Mouse (Mus musculus): ENCODE data around the gene Rars.

Rars gene

GRCm38 (mm10) chr11:35769746-35770437 is 64.4 kb downstream of the Rars start:
- DNase-seq (ENCODE audit: low read depth, low spot score) = peak; percentile 65

GRCm38 (mm10) chr11:35769188-35769745 is 65.0 kb downstream of the Rars start, which contains the start of gene Pank3:
Pank3 (plus strand) TSS chr11:35769484.
- peak; percentile 99 for DNase-seq (ENCODE audit: low read depth, low spot score)

GRCm38 (mm10) chr11:35766845-35767244 is 67.5 kb downstream of the Rars start:
- DNase-seq (ENCODE audit: low read depth, low spot score) = peak; percentile 51

DNA sequence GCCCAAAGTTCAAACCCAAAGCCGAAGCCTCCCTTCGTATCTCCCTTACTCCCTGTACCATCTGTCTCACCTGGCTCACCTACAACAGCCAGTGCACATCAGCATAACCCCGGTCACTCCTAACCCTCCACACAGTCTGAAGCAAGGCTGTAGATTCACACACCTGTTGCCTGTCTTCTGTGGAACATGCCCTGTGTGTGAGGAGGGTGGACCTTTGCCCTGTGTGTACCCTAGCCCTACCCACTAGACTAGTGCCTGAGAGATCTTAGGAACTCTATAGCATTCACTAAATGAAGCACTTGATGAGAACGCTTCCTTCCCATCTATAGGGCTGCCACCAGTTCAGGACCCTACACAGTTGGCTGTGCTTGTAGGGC is 73.7 kb downstream of the Rars start:
- no peak for DNase-seq (ENCODE audit: low read depth, low spot score)

GRCm38 (mm10) chr11:35760001-35760626 is 74.2 kb downstream of the Rars start:
- no peak for DNase-seq (ENCODE audit: low read depth, low spot score)

Data from 3T3-L1 (cell line).